Mouse (Mus musculus): Measurements from ENCODE around the gene Rhot2. TPM values are rescaled to one million over a fixed set of nuclear protein-coding genes. Genes with fewer than 3 reads are reported as not detected.
"Not testable (repeated sequence)": the region's sequence is repeated elsewhere in the genome, so short reads cannot be mapped to it uniquely, and the experiment has no call there.

Gene Rhot2
- polyA plus RNA-seq, 1 experiment from 2014 or later, result 24.2 TPM

- peak overlapping the region; percentile 96 for H3K4me2 ChIP-seq
- H3K27ac ChIP-seq, result no peak overlapping the region
- no peaks in the 10 kb centered on the region for H3K9me3 ChIP-seq (replicated peaks)
- H3K36me3 ChIP-seq, result no peaks in the 10 kb centered on the region
- H3K27me3 ChIP-seq, result peaks cover 56% of the 10 kb centered on the region
- peak overlapping the region; percentile 62 for H3K4me3 ChIP-seq
- ATAC-seq (replicated peaks; ENCODE audit: insufficient number of reproducible peaks, insufficient read depth, low FRiP score, low read depth), result no peak
- 42% methylated on average over 5 of the region's 5 CpGs for WGBS
- H3K4me1 ChIP-seq (replicated peaks), result peaks cover 21% of the 10 kb centered on the region
- 0 out of 2 replicates have a peak overlapping the region, but pooled peaks have one; percentile 40 for H3K9ac ChIP-seq
Observed at GRCm38 (mm10) chr17:25808028-25808427, 36.6 kb downstream of the Rhot2 start.

DNA sequence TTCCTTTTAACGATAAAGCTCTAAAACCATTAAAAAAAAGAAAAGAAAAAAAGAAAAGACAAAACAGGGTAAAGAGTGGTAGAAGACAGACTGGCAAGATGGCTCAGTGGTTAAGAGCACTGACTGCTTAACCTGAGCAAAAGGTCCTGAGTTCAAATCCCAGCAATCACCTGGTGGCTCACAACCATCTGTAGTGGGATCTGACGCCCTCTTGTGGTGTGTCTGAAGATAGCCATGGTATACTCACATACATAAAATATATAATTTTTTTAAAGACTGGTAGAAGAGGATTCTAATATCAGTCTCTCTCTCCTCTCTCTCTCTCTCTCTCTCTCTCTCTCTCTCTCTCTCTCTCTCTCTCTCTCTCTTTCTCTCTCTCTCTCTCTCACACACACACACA lies 37.2 kb downstream of the Rhot2 start:
- not testable (repeated sequence) for H3K9me3 ChIP-seq (replicated peaks); H3K27ac ChIP-seq; H3K36me3 ChIP-seq; H3K4me2 ChIP-seq; H3K4me3 ChIP-seq; H3K9ac ChIP-seq; ATAC-seq (replicated peaks; ENCODE audit: insufficient number of reproducible peaks, insufficient read depth, low FRiP score, low read depth)
- H3K27me3 ChIP-seq, result peaks cover 54% of the 10 kb centered on the region
- peaks cover 27% of the 10 kb centered on the region for H3K4me1 ChIP-seq (replicated peaks)
- WGBS, result 45% methylated on average over 2 of the region's 2 CpGs

- Histone ChIP-seq H3K27me3 (peaks cover 49% of the 10 kb centered on the region), H3K4me1 (replicated peaks) (peaks cover 27% of the 10 kb centered on the region), H3K9ac (no peak overlapping the region), H3K36me3 (no peaks in the 10 kb centered on the region), H3K4me3 (no peak overlapping the region), H3K9me3 (replicated peaks) (no peaks in the 10 kb centered on the region), H3K4me2 (no peak overlapping the region), H3K27ac (no peak overlapping the region)
- WGBS, result 86% methylated on average over 4 of the region's 4 CpGs
- no peak for ATAC-seq (replicated peaks; ENCODE audit: insufficient number of reproducible peaks, insufficient read depth, low FRiP score, low read depth)
Observed at GRCm38 (mm10) chr17:25806507-25806906, 38.1 kb downstream of the Rhot2 start.

DNA sequence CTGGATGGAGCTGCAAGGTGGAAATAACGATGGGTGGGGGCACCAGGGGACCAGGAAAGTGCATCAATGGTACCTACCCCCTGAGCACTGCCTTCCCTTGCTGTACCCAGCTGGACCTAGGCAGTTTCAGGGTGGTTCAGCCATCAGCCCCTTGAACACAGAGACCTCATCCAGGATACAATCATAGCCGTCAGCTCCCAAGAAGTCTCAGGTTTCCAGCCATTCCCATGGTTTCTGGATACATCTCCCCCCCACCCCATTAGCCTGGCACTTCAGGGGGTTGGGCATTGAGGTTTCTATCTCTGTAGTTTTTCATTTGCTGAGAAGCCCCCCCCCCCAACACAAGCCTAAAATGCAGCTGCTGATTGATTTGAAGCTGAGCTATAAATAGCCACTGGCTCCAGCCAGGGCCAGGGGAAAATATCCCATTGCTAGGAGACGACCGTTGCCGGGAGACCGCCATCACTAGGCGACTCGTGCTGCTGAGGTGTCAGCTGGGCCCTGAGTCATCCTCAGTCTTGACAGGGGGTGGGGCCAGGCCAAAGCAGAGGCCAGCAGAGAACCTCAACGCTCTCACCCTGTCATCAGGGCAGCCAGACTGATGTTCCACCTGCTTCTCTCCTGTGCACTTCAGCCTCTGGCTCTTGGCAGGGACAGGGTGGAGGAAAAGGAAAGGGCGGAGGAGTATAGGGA lies 41.7 kb downstream of the Rhot2 start:
- peaks cover 17% of the 10 kb centered on the region for H3K27me3 ChIP-seq
- H3K9ac ChIP-seq, result no peak overlapping the region
- no peaks in the 10 kb centered on the region for H3K9me3 ChIP-seq (replicated peaks)
- no peak overlapping the region for H3K27ac ChIP-seq
- no peaks in the 10 kb centered on the region for H3K36me3 ChIP-seq
- no peak overlapping the region for H3K4me3 ChIP-seq
- WGBS, result 7% methylated on average over 10 of the region's 10 CpGs
- H3K4me1 ChIP-seq (replicated peaks), result peaks cover 9% of the 10 kb centered on the region
- H3K4me2 ChIP-seq, result peak overlapping the region; percentile 27; the same call in 1 of the 2 replicates
- peak; percentile 82 for ATAC-seq (replicated peaks; ENCODE audit: insufficient number of reproducible peaks, insufficient read depth, low FRiP score, low read depth)

GRCm38 (mm10) chr17:25801029-25801428 lies 43.6 kb downstream of the Rhot2 start:
- Histone ChIP-seq H3K4me2 (no peak overlapping the region), H3K27ac (no peak overlapping the region), H3K4me3 (no peak overlapping the region), H3K9me3 (replicated peaks) (no peaks in the 10 kb centered on the region), H3K4me1 (replicated peaks) (peaks cover 14% of the 10 kb centered on the region), H3K27me3 (peaks cover 15% of the 10 kb centered on the region), H3K36me3 (no peaks in the 10 kb centered on the region), H3K9ac (no peak overlapping the region)
- ATAC-seq (replicated peaks; ENCODE audit: insufficient number of reproducible peaks, insufficient read depth, low FRiP score, low read depth), result no peak
- 5% methylated on average over 6 of the region's 6 CpGs for WGBS

DNA sequence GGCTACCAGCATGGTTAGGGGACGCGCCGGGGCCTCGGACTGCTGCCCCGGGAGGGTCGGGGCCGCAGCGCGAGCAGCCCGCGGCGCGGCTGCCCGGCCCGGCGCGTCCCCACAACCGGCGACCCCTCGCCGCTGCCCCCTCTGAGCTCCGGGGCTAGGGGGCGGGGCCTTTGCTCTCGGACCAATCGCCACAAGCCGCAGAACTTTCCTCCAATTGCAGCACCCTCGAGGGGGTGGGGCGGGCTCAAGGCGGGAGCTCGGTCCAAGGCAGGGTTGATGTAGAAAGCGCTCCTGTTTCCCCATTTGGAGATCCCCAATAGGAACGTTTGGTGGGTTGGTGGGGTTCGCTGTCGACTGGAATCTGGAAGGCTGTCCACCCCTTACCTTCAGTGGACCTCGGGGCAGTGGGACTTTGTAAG lies 47.7 kb downstream of the Rhot2 start, which contains the start of gene Metrn:
Metrn (minus strand) TSS at position 186 of the 419 bp plus-strand sequence.
- ATAC-seq (replicated peaks; ENCODE audit: insufficient number of reproducible peaks, insufficient read depth, low FRiP score, low read depth), result peak; percentile 78
- H3K9ac ChIP-seq, result peak within 1 kb of the TSS; percentile 65
- H3K4me2 ChIP-seq, result peak within 1 kb of the TSS; percentile 82
- H3K9me3 ChIP-seq (replicated peaks), result no peaks in the 10 kb centered on the region
- H3K36me3 ChIP-seq, result no peaks in the 10 kb centered on the region
- H3K27ac ChIP-seq, result no peak within 1 kb of the TSS
- H3K27me3 ChIP-seq, result peaks cover 5% of the 10 kb centered on the region
- WGBS, result 0% methylated on average over 35 of the region's 35 CpGs
- peak within 1 kb of the TSS; percentile 69 for H3K4me3 ChIP-seq
- peaks cover 31% of the 10 kb centered on the region for H3K4me1 ChIP-seq (replicated peaks)

DNA sequence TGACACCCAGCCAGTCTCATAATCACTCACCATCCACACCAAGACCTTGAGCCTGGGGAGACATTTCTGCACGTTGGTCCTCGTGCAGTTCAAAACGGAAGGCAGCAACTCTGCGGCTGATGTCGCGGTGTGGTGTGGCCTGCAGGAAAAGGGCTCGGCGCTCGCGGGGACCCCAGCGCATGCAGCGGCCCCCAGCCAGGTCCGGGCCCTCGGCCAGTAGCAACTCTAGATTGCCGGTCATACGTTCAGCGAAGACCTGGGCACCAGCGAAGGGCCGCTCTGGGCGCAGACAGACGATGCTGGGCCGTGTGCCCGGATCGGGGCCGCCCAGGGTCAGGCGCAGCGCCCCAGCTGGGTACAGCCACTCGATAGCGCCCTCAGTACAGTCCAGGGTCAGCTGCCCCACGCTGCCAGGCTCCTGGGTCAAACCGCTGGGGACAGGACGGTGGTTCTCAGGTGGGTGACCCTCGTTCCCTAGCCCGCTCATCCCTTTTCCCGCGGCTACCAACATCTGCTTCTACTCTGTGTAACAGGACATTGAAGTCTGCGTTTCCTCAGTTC lies 48.4 kb downstream of the Rhot2 start:
- Histone ChIP-seq H3K4me2 (peak overlapping the region; percentile 82), H3K36me3 (no peaks in the 10 kb centered on the region), H3K4me1 (replicated peaks) (peaks cover 35% of the 10 kb centered on the region), H3K9ac (peak overlapping the region; percentile 65), H3K9me3 (replicated peaks) (no peaks in the 10 kb centered on the region), H3K4me3 (peak overlapping the region; percentile 69), H3K27me3 (peaks cover 1% of the 10 kb centered on the region; the same call in 1 of the 2 replicates), H3K27ac (no peak overlapping the region)
- 4% methylated on average over 37 of the region's 37 CpGs for WGBS
- ATAC-seq (replicated peaks; ENCODE audit: insufficient number of reproducible peaks, insufficient read depth, low FRiP score, low read depth), result no peak

GRCm38 (mm10) chr17:25795609-25796092 lies 49.0 kb downstream of the Rhot2 start, which contains the start of gene AC134908.4:
TSS of gene AC134908.4 (minus strand) at chr17:25795659.
- H3K4me2 ChIP-seq, result peak within 1 kb of the TSS; percentile 82
- no peaks in the 10 kb centered on the region for H3K9me3 ChIP-seq (replicated peaks)
- H3K9ac ChIP-seq, result peak within 1 kb of the TSS; percentile 65
- H3K27ac ChIP-seq, result no peak within 1 kb of the TSS
- no peaks in the 10 kb centered on the region for H3K36me3 ChIP-seq
- peak within 1 kb of the TSS; percentile 69 for H3K4me3 ChIP-seq
- no peak for ATAC-seq (replicated peaks; ENCODE audit: insufficient number of reproducible peaks, insufficient read depth, low FRiP score, low read depth)
- H3K4me1 ChIP-seq (replicated peaks), result peaks cover 41% of the 10 kb centered on the region
- no peaks in the 10 kb centered on the region for H3K27me3 ChIP-seq
- 35% methylated on average over 6 of the region's 6 CpGs for WGBS

- 0 out of 2 replicates have a peak overlapping the region, but pooled peaks have one; percentile 82 for H3K4me2 ChIP-seq
- H3K36me3 ChIP-seq, result 0 out of 2 replicates have a peak, but pooled peaks cover 3% of the 10 kb centered on the region
- no peak overlapping the region for H3K4me3 ChIP-seq
- no peak overlapping the region for H3K27ac ChIP-seq
- H3K9ac ChIP-seq, result no peak overlapping the region
- WGBS, result 85% methylated on average over 17 of the region's 17 CpGs
- ATAC-seq (replicated peaks; ENCODE audit: insufficient number of reproducible peaks, insufficient read depth, low FRiP score, low read depth), result no peak
- no peaks in the 10 kb centered on the region for H3K9me3 ChIP-seq (replicated peaks)
- peaks cover 45% of the 10 kb centered on the region for H3K4me1 ChIP-seq (replicated peaks)
- no peaks in the 10 kb centered on the region for H3K27me3 ChIP-seq
Observed at GRCm38 (mm10) chr17:25794998-25795397, 49.7 kb downstream of the Rhot2 start.

DNA sequence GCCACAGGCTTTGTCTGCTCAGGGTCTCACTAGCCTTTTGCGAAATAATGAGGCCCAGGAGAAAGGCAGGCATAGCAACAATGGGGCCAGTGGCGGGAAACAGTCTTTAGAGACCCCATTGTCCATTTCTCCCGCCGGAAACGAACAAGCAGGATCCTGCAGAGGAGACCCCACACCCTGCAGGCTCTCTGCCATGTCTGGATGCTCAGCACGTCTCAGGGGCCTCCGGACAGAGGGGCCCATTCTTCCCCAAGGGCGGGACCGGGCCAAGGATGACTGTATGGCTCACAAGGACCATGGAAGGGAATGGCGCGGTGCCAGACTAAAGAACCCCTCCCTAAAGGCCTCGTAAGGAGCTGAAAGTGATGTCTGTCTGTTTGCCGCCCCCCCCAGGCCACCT lies 50.5 kb downstream of the Rhot2 start:
- no peak overlapping the region for H3K4me3 ChIP-seq
- 0 out of 2 replicates have a peak overlapping the region, but pooled peaks have one; percentile 91 for H3K27ac ChIP-seq
- 73% methylated on average over 13 of the region's 13 CpGs for WGBS
- no peaks in the 10 kb centered on the region for H3K9me3 ChIP-seq (replicated peaks)
- ATAC-seq (replicated peaks; ENCODE audit: insufficient number of reproducible peaks, insufficient read depth, low FRiP score, low read depth), result no peak
- H3K36me3 ChIP-seq, result peaks cover 9% of the 10 kb centered on the region; the same call in 1 of the 2 replicates
- H3K27me3 ChIP-seq, result no peaks in the 10 kb centered on the region
- peaks cover 45% of the 10 kb centered on the region for H3K4me1 ChIP-seq (replicated peaks)
- no peak overlapping the region for H3K4me2 ChIP-seq
- no peak overlapping the region for H3K9ac ChIP-seq

DNA sequence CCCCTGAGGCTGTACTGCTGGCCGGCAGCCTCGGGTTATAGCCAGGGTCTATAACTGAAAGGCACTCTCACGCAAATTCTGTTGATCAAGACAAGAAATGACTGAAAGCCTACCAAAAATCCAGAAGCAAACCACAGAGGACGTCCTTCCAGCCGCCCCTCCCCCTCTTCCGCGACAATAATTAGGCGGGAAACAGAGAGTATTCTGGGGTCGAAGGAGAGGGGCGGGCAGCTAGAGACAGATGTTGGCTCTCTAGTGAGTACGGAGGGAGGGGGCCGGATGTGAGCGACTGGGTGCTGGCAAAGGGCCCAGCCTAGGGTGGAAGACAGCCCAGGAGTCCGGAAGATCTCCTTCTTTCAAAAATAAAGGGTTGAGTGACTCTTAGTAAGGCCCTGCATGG lies 52.0 kb downstream of the Rhot2 start, which contains the start of gene Fam173a:
Fam173a (minus strand) TSS at position 287 of the 400 bp plus-strand sequence.
- peak; percentile 77 for ATAC-seq (replicated peaks; ENCODE audit: insufficient number of reproducible peaks, insufficient read depth, low FRiP score, low read depth)
- peak within 1 kb of the TSS; percentile 55 for H3K9ac ChIP-seq
- H3K27me3 ChIP-seq, result no peaks in the 10 kb centered on the region
- H3K4me1 ChIP-seq (replicated peaks), result peaks cover 45% of the 10 kb centered on the region
- H3K9me3 ChIP-seq (replicated peaks), result no peaks in the 10 kb centered on the region
- peak within 1 kb of the TSS; percentile 91 for H3K27ac ChIP-seq
- H3K4me3 ChIP-seq, result peak within 1 kb of the TSS; percentile 63
- peak within 1 kb of the TSS; percentile 79 for H3K4me2 ChIP-seq
- peaks cover 20% of the 10 kb centered on the region; the same call in 1 of the 2 replicates for H3K36me3 ChIP-seq
- WGBS, result 1% methylated on average over 14 of the region's 14 CpGs

Measured in heart, embryonic 15.5 days (tissue).